Mouse (Mus musculus): Measurements from ENCODE around the gene Dennd6b.

- TF ChIP-seq POLR2A (IDR thresholded peaks at IDR 0.05; ENCODE audit: low read depth, low read length) (no peak), CTCF (IDR thresholded peaks at IDR 0.05; ENCODE audit: extremely low read depth, insufficient read length, insufficient replicate concordance, low read depth, low read length) (no peak)
These were observed 56.1 kb downstream of the Dennd6b start for GRCm38 (mm10) chr15:89140048-89140658.

Measured in small intestine, adult 2 months (tissue).